Mouse (Mus musculus): ENCODE measurements around the gene Lipo2. TPM values are rescaled to one million over a fixed set of nuclear protein-coding genes. Genes with fewer than 3 reads are reported as not detected.

Gene Lipo2
- total and polyA plus RNA-seq, 3 experiments, result not detected

Other genes starting within 250 kb of the Lipo2 start
- gene Lipo4, start 233.6 kb downstream of the Lipo2 start, total RNA-seq (2012; rRNA removed), result not detected in 2 replicates
- not detected in 2 replicates for gene Lipo4, start 233.6 kb downstream of the Lipo2 start, total RNA-seq (2014; rRNA removed)
- not detected in 2 replicates for gene Lipo4, start 233.6 kb downstream of the Lipo2 start, polyA plus RNA-seq (2012; ENCODE audit: insufficient read length, low read depth)
- gene Gm8978, start 126.1 kb downstream of the Lipo2 start, total RNA-seq (2012; rRNA removed), result not detected in 2 replicates
- not detected in 2 replicates for gene Gm8978, start 126.1 kb downstream of the Lipo2 start, total RNA-seq (2014; rRNA removed)
- not detected in 2 replicates for gene Gm8978, start 126.1 kb downstream of the Lipo2 start, polyA plus RNA-seq (2012; ENCODE audit: insufficient read length, low read depth)
- gene Lipo3, start 10.6 kb upstream of the Lipo2 start, total RNA-seq (2012; rRNA removed), result 9.0 and 9.7 TPM in 2 replicates
- gene Lipo3, start 10.6 kb upstream of the Lipo2 start, total RNA-seq (2014; rRNA removed), result 42.0 and 44.6 TPM in 2 replicates
- 16.4 and 18.5 TPM in 2 replicates for gene Lipo3, start 10.6 kb upstream of the Lipo2 start, polyA plus RNA-seq (2012; ENCODE audit: insufficient read length, low read depth)
- not detected in 2 replicates for gene Lipo1, start 36.1 kb upstream of the Lipo2 start, total RNA-seq (2012; rRNA removed)
- gene Lipo1, start 36.1 kb upstream of the Lipo2 start, total RNA-seq (2014; rRNA removed), result not detected in 2 replicates
- not detected in 2 replicates for gene Lipo1, start 36.1 kb upstream of the Lipo2 start, polyA plus RNA-seq (2012; ENCODE audit: insufficient read length, low read depth)
- gene Lipf, start 209.8 kb upstream of the Lipo2 start, total RNA-seq (2012; rRNA removed), result not detected in 2 replicates
- not detected in 2 replicates for gene Lipf, start 209.8 kb upstream of the Lipo2 start, total RNA-seq (2014; rRNA removed)
- gene Lipf, start 209.8 kb upstream of the Lipo2 start, polyA plus RNA-seq (2012; ENCODE audit: insufficient read length, low read depth), result not detected in 2 replicates

All from CH12.LX (cell line).